Mouse (Mus musculus) myocyte (in vitro differentiated cells): Measurements from ENCODE around the gene Cdkn2aip. TPM values are rescaled to one million over a fixed set of nuclear protein-coding genes. Genes with fewer than 3 reads are reported as not detected.
A peak's percentile ranks its signal among the peaks of the same experiment; 100 is the strongest.

Experiments
- H3K27me3 ChIP-seq: one replicate; pipeline ENCODE4 v1.6.1; 2011; ENCODE audit not compliant: control insufficient read depth, insufficient read depth, insufficient read length
- H3K36me3 ChIP-seq: one replicate; pipeline ENCODE4 v1.6.1; 2011; ENCODE audit not compliant: control insufficient read depth, insufficient read depth
- H3K4me2 ChIP-seq: one replicate; pipeline ENCODE4 v1.6.1; 2011; ENCODE audit warnings: low read depth, control low read depth
- H3K4me3 ChIP-seq: one replicate; pipeline ENCODE4 v1.5.1; 2011; ENCODE audit warnings: mild to moderate bottlenecking, control low read depth, moderate library complexity
- H3K79me2 ChIP-seq: one replicate; pipeline ENCODE4 v1.6.1; 2011; ENCODE audit not compliant: control insufficient read depth, insufficient read depth
- H3ac ChIP-seq: one replicate; pipeline ENCODE4 v1.6.1; 2011; ENCODE audit not compliant: control insufficient read depth, insufficient read length
- CEBPB ChIP-seq: IDR thresholded peaks from 2 replicates; pipeline ENCODE4 v1.6.1; 2011; ENCODE audit warnings: mild to moderate bottlenecking, moderate library complexity; ENCODE audit not compliant: poor library complexity, insufficient read depth, severe bottlenecking
- E2F4 ChIP-seq: IDR thresholded peaks from one replicate; pipeline ENCODE4 v1.6.1; 2011; ENCODE audit warnings: mild to moderate bottlenecking, control low read depth, moderate library complexity; ENCODE audit not compliant: insufficient read depth
- MAX ChIP-seq: IDR thresholded peaks from one replicate; pipeline ENCODE4 v1.6.1; 2011; ENCODE audit warnings: low read depth, mild to moderate bottlenecking, control low read depth
- MYOD1 ChIP-seq, 3 experiments: IDR thresholded peaks; one replicate each; pipeline ENCODE4 v1.6.1; 2011; ENCODE audit warnings: control low read depth in 2 of 3, low read depth in 2 of 3, mild to moderate bottlenecking in 2 of 3, moderate library complexity in 1 of 3; ENCODE audit not compliant: insufficient read length in 2 of 3, control insufficient read depth in 1 of 3
- MYOG ChIP-seq, 3 experiments: IDR thresholded peaks; one replicate each; pipeline ENCODE4 v1.6.1; 2011; ENCODE audit warnings: control low read depth in 2 of 3, low read depth in 2 of 3, mild to moderate bottlenecking in 2 of 3; ENCODE audit not compliant: insufficient read length in 2 of 3, control insufficient read depth in 1 of 3, insufficient read depth in 1 of 3
- POLR2A ChIP-seq: IDR thresholded peaks from one replicate; pipeline ENCODE4 v1.6.1; 2011; ENCODE audit warnings: low read depth, mild to moderate bottlenecking, control low read depth, moderate library complexity; ENCODE audit not compliant: insufficient read length
- POLR2AphosphoS2 ChIP-seq: IDR thresholded peaks from one replicate; pipeline ENCODE4 v1.6.1; 2011; ENCODE audit warnings: low read depth, control low read depth; ENCODE audit not compliant: insufficient read length
- REST ChIP-seq: IDR thresholded peaks from one replicate; pipeline ENCODE4 v1.6.1; 2011; ENCODE audit warnings: mild to moderate bottlenecking, control low read depth, moderate library complexity; ENCODE audit not compliant: insufficient read depth, insufficient read length
- SRF ChIP-seq: IDR thresholded peaks from one replicate; pipeline ENCODE4 v1.6.1; 2011; ENCODE audit warnings: low read depth; ENCODE audit not compliant: control insufficient read depth, insufficient read length
- TCF12 ChIP-seq: IDR thresholded peaks from one replicate; pipeline ENCODE4 v1.6.1; 2011; ENCODE audit warnings: mild to moderate bottlenecking, control low read depth; ENCODE audit not compliant: poor library complexity, insufficient read depth, severe bottlenecking
- TCF3 ChIP-seq: IDR thresholded peaks from one replicate; pipeline ENCODE4 v1.6.1; 2011; ENCODE audit warnings: low read depth, control low read depth; ENCODE audit not compliant: insufficient read length
- USF1 ChIP-seq: IDR thresholded peaks from one replicate; pipeline ENCODE4 v1.6.1; 2011; ENCODE audit warnings: low read depth, mild to moderate bottlenecking, control low read depth, moderate library complexity
- polyA plus RNA-seq: library from polyadenylated mRNA; unstranded; fragments of >200 nt; fragmentation: generic; extraction: Trizol; gene quantifications from one replicate; pipeline ENCODE4 v1.2.1, GENCODE M21; 2012; ENCODE audit warnings: missing spikeins

The Cdkn2aip gene
- polyA plus RNA-seq, 1 experiment: 3.1 TPM

- Histone ChIP-seq H3K27me3 (no peaks in the 10 kb centered on the region), H3K79me2 (no peaks in the 10 kb centered on the region), H3K4me2 (peak overlapping the region; percentile 94), H3ac (no peak overlapping the region), H3K4me3 (no peak overlapping the region), H3K36me3 (no peaks in the 10 kb centered on the region)
- TF ChIP-seq USF1 (no peak), E2F4 (no peak), POLR2AphosphoS2 (no peak), TCF12 (no peak)
Observed at GRCm38 (mm10) chr8:47721609-47722008, 7.9 kb upstream of the Cdkn2aip start.

- Histone ChIP-seq H3K79me2 (no peaks in the 10 kb centered on the region), H3K4me3 (no peak overlapping the region), H3K27me3 (no peaks in the 10 kb centered on the region), H3K4me2 (no peak overlapping the region), H3K36me3 (no peaks in the 10 kb centered on the region), H3ac (no peak overlapping the region)
- TF ChIP-seq MYOD1 (IDR thresholded peaks at IDR 0.05; ENCODE audit: control insufficient read depth in 1 of 3, insufficient read length in 2 of 3, low read depth in 2 of 3) (no peak), TCF12 (no peak), SRF (no peak), E2F4 (no peak), REST (no peak), USF1 (no peak), POLR2A (no peak), MYOG (IDR thresholded peaks at IDR 0.05; ENCODE audit: control insufficient read depth in 1 of 3, insufficient read depth in 1 of 3, insufficient read length in 2 of 3, low read depth in 2 of 3) (no peak), TCF3 (no peak), MAX (no peak)
Observed at GRCm38 (mm10) chr8:47718641-47719040, 4.9 kb upstream of the Cdkn2aip start.

DNA sequence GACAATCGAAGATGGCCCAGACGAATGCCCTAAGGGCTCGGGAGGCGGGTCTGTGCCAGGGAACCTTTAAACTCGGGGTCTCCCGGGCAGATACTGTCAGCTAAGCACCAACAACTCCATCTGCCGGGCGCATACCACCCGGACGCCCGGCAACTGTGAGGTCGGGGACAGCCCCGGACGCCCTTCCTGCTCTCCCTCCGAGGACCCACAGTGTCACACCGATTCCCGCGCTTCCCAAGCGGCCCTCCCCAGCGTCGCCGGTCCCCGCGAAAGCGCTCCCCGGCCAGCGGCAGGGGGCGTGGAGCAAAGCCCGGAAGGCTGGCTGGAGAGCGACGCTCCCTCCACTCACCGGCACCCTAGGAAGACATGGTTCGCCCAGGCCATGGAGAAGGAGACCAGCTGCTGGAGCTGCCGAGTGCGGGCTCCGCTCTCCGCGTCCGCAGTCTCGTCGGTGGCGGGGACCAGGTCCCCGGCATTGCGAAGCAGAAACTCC lies 515 bp downstream of the Cdkn2aip start:
- Histone ChIP-seq H3K27me3 (no peaks in the 10 kb centered on the region), H3K36me3 (peaks cover 30% of the 10 kb centered on the region), H3K4me2 (peak overlapping the region; percentile 76), H3ac (peak overlapping the region; percentile 50), H3K79me2 (peaks cover 24% of the 10 kb centered on the region), H3K4me3 (peak overlapping the region; percentile 65)
- TF ChIP-seq MAX (no peak), POLR2AphosphoS2 (no peak), REST (no peak), MYOG (IDR thresholded peaks at IDR 0.05; ENCODE audit: control insufficient read depth in 1 of 3, insufficient read depth in 1 of 3, insufficient read length in 2 of 3, low read depth in 2 of 3) (no peak), SRF (no peak), TCF3 (no peak), MYOD1 (IDR thresholded peaks at IDR 0.05; ENCODE audit: control insufficient read depth in 1 of 3, insufficient read length in 2 of 3, low read depth in 2 of 3) (no peak)

- Histone ChIP-seq H3K4me3 (no peak overlapping the region), H3K79me2 (peaks cover 21% of the 10 kb centered on the region), H3K4me2 (no peak overlapping the region), H3ac (no peak overlapping the region), H3K27me3 (no peaks in the 10 kb centered on the region), H3K36me3 (peaks cover 36% of the 10 kb centered on the region)
- TF ChIP-seq POLR2A (no peak), E2F4 (no peak), CEBPB (no peak), SRF (no peak), TCF12 (no peak), MYOG (IDR thresholded peaks at IDR 0.05; ENCODE audit: control insufficient read depth in 1 of 3, insufficient read depth in 1 of 3, insufficient read length in 2 of 3, low read depth in 2 of 3) (no peak), MAX (no peak), REST (no peak), USF1 (no peak), POLR2AphosphoS2 (no peak), TCF3 (no peak), MYOD1 (IDR thresholded peaks at IDR 0.05; ENCODE audit: control insufficient read depth in 1 of 3, insufficient read length in 2 of 3, low read depth in 2 of 3) (no peak)
Observed at GRCm38 (mm10) chr8:47708106-47708505, 5.6 kb downstream of the Cdkn2aip start.

DNA sequence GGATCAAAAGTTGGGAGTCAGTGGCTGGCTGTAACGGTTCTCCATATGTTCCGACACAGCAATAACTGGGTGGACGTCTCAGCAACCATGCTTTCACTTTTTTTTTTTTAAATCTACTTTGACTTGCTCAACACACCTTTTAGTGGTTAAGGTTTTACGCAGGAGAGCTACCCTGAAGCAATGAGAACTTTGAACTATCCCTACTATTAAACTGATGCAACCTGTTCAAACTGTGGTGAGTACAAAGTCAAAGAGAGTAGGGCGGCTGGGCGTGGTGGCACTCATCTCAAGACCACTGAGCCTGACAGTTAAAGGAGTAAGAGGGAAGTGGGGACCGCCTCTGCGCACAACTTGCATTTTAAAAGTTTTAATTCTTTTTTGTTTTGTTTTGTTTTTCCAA lies 7.0 kb downstream of the Cdkn2aip start:
- Histone ChIP-seq H3K27me3 (no peaks in the 10 kb centered on the region), H3K79me2 (peaks cover 8% of the 10 kb centered on the region), H3K36me3 (peaks cover 32% of the 10 kb centered on the region), H3ac (no peak overlapping the region), H3K4me2 (no peak overlapping the region), H3K4me3 (no peak overlapping the region)
- TF ChIP-seq E2F4 (no peak), TCF12 (no peak), CEBPB (no peak), TCF3 (no peak), REST (no peak), MYOD1 (IDR thresholded peaks at IDR 0.05; ENCODE audit: control insufficient read depth in 1 of 3, insufficient read length in 2 of 3, low read depth in 2 of 3) (no peak), USF1 (no peak), MAX (no peak), MYOG (IDR thresholded peaks at IDR 0.05; ENCODE audit: control insufficient read depth in 1 of 3, insufficient read depth in 1 of 3, insufficient read length in 2 of 3, low read depth in 2 of 3) (no peak), SRF (no peak), POLR2AphosphoS2 (no peak), POLR2A (no peak)
